Mouse (Mus musculus): ENCODE data around the gene Ifi202b.
"Not testable (repeated sequence)": the region's sequence is repeated elsewhere in the genome, so short reads cannot be mapped to it uniquely, and the experiment has no call there.

Ifi202b gene

GRCm38 (mm10) chr1:173982694-173983305 is at the start of gene Ifi202b:
Ifi202b (minus strand) TSS chr1:173982744.
- DNase-seq: not testable (repeated sequence)

- DNase-seq: no peak
These were observed 49.2 kb upstream of the Ifi202b start, which contains the start of gene Ifi205 for GRCm38 (mm10) chr1:174031698-174032097. Ifi205 (minus strand) TSS chr1:174031810.

GRCm38 (mm10) chr1:174007050-174007449 is 24.5 kb upstream of the Ifi202b start:
- DNase-seq: not testable (repeated sequence)

DNA sequence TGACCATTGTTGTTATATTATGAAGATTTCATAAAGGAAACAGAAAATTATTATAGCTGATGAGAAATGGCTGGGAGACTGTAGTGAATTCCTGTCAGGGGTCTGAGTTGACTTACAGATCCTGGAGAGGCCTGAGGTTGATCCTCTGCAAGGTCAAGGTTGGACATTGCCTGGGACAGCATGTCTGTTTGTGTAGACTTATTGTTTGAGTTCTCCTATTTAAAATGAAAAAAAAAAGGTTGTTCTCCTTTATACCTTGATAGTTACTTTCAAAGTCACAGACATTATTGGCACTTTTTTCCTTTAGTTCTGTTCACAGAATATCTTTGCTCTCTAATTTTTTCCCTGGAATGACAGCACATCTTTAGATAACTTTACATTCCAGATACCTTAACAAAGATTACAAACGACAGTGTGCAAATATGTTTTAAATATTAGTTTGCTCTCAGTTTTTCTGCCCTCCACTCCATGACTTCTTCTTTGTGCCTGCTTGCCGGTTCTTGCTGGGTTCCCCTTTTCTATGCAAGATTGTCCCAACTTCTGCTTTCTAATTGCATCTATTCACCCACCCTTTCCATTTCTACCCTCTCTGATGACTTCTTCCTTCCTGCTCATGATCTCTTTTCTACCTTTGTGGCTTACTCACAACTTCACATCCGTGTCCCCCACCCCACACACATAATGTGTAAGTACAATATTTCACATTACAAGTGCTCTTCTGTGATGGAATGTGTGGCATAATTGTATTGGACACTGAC is 22.0 kb upstream of the Ifi202b start:
- not testable (repeated sequence) for DNase-seq

DNA sequence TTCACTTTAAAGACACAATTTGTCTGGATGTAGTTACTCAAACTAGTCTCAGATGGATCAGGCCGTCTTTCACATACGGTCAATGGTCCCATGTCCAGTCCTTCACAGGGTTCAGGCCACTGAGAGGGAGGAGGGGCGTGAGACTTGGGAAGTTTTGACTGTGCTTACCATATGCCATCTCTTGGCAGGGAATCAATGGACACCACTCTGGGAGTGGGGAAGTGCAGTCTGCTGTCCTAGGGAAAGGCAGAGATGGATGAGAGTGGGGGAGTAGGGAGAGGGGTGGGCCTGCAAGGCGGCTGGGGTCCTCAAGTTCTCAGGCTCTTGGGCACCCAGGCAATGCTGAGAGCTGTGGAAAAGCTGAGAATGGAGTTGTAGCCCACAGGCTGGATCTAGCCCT is 12.5 kb upstream of the Ifi202b start:
- no peak for DNase-seq

GRCm38 (mm10) chr1:173981038-173981437 is 1.5 kb downstream of the Ifi202b start:
- DNase-seq: not testable (repeated sequence)

- DNase-seq: no peak
These were observed 4.9 kb downstream of the Ifi202b start for GRCm38 (mm10) chr1:173977622-173978021.

DNA sequence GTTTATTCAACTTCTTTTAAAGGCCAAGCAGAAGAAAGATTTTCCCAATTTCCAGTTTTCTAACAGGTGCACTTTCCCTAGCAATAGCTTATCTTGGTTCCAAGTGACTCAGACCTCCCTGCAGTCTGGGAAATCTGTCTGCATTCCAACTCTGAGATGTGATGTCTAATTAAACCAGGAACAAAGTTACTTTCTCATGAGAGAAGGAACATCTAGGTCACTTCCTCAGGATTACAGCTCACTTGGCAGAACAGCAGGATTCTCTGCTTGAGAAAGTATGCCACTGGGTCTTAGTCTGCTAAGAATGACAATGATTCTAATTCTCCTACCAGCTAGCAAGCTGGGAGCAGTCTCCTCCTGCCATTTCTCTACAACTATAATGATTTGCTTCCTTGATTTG is 9.4 kb downstream of the Ifi202b start:
- DNase-seq: no peak

- not testable (repeated sequence) for DNase-seq
These were observed 21.1 kb downstream of the Ifi202b start for GRCm38 (mm10) chr1:173961491-173961890.

- not testable (repeated sequence) for DNase-seq
These were observed 22.5 kb downstream of the Ifi202b start for GRCm38 (mm10) chr1:173959998-173960397.

GRCm38 (mm10) chr1:173955839-173956527 is 26.6 kb downstream of the Ifi202b start:
- DNase-seq: not testable (repeated sequence)

- no peak for DNase-seq
These were observed 27.3 kb downstream of the Ifi202b start for GRCm38 (mm10) chr1:173955071-173955796.

DNA sequence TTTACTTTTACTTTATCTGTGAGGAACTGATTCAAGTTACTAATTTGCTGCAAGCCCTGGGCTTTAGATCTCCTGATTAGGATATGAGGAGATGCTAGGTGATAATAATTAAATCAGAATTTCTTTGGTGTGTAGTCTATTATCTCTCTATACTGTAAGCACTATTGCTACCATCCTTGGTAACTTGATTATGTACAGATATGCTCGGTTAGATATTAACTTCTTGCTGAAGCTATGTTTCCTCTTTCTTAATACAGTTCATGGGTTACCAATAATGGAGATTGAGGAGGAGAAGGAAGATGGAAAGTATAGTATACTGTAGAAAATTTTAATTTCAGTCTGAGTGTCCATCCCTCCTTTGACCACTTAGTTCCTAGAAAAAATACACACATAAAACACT is 29.0 kb downstream of the Ifi202b start:
- DNase-seq: no peak

DNA sequence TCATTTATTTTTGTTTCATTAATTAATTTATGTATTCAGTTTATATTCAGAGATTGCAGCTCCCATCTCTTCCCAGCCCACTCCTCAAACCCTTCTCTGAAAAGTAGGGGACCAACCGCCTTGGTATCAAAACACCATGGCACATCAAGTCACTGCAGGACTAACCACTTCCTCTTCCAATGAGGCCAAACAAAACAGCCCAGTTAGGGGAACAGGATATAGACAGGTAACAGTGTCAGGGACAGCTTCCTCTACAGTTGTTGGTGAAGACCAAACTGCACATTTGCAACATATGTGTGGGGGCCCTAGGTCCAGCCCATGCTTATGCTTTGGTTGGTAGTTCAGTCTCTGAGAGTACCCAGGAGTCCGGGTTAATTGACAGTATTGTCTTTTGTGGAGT is 33.5 kb downstream of the Ifi202b start:
- DNase-seq: not testable (repeated sequence)

DNA sequence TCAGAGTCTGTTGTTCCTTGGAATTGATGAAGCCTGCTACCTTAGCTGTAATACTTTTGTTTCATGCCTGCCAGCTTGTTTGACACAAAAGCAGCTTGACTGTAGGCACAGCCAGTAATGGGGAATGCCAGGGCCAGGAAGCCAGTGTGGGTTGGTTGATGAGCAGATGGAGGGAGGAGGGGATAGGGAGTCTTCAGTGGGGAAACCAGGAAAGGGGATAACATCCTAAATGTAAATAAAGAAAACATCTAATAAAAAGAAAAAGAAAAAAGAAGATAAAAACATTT is 39.8 kb downstream of the Ifi202b start:
- not testable (repeated sequence) for DNase-seq

DNA sequence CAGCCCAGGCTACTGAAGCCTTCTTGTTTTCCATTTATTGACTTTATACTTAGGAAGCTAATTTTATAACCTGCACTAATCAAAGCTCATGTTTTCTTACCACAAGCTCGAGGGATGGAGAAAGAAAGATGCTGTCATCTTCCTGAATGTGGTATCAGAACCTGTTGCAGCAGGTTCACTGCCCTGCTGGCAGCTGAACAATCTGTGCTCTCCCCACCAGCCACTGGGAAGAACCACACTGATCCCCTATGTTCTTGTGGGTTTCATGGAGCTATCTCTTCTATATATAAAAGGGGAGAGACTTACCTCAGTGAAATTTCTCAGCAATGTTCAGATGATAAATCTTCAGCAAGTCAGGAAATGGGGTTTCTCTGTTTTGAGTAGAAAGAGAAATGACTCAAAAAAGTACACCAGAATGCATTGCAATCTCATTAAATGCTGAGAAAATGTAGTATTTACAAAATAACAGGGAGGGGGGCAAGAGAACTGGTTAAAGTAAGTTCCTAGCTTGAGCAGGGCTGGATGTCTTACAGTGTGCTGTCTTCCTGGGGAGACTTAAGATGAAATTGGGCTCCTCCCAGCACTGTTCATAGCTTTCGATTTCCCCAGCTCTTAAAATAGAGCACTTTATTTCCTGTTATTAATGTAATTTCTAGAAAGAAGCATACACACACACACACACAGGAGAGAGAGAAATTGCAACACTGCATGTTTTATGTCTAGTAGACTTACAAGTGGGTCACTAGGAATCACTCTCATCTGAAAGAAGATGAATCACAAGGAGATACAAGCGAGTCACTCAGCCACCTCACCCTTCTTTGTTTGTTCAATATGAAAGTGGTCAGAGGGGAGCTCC is 40.4 kb downstream of the Ifi202b start, which contains the start of the genes Mndal and Ifi203:
TSS of gene Mndal (minus strand) at position 568 of the 856 bp plus-strand sequence.
TSS of gene Ifi203 (minus strand) at position 749 of the 856 bp plus-strand sequence.
- not testable (repeated sequence) for DNase-seq

DNA sequence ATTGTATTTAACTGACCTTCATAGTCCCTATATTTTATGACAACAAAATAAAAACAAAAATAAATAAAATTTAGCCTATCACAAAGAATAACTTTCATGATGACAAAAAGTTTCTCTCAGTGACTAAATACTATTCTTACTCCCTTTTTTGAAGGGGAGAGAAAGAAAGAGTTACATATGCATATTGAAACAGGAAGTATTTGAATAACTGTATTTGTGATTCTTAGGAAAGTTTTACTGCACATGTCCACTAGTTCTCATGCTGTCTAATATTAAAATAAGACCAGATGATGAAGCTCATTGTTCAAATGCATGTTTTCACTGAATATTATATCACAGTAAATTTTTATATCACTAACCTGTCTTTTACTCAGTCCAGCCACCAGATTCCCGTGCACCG is 41.0 kb downstream of the Ifi202b start:
- not testable (repeated sequence) for DNase-seq

- DNase-seq: not testable (repeated sequence)
These were observed 63.3 kb downstream of the Ifi202b start for GRCm38 (mm10) chr1:173919279-173919678.

DNA sequence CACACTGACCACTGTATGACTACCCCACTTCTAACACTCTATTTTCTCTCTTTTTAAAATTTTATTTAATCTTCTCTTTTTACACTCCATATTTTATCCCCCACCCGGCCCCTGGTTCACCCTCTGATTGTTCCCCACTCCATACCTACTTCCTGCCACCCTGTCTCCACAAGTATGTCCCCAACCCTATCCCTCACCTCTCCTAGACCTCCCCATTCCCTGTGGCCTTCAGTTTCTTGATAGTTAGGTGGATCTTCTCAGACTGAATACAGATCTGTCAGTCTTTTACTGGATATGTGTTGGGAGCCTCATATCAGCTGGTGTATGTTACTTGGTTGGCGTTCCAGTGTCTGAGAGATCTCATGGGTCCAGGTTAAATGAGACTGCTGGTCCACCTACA is 68.0 kb downstream of the Ifi202b start:
- DNase-seq: no peak

DNA sequence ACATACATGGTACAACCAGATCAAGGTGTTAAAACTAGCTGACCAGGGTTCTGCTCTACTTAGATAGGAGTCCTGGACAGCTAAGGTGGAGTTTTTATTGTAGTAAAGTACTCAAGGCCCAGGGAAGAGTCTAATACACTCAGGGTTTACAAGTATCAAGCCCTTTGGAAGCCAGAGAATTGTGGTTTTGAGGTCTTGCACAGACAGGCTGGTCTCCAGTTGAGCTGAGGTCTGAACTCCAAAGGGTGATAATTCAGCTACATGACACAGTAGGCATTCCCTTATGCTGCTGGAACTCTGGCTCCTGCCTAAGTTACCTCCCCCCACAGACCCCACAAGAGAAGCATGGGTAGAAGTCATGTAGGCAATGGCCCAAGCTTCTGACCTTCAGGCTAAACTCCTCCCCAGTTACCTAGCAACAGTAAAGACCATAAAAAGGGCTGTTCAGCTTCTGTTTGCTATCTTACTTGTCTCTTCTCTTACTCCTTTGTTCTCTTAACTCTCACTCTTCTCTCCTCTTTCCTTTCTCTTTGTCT is 69.2 kb downstream of the Ifi202b start:
- DNase-seq: not testable (repeated sequence)

Measured in lung, postnatal 10 days (tissue).